Mouse (Mus musculus) neural tube, embryonic 12.5 days (tissue): ENCODE results near the gene Cd6. TPM values are rescaled to one million over a fixed set of nuclear protein-coding genes. Genes with fewer than 3 reads are reported as not detected.

Experiments
- ATAC-seq: fragments of 200-750 bp; cut with Nextera tagmentation; 2 replicates; pipeline ENCODE4 v1.8.0; 2017; ENCODE audit warnings: low read depth, mild to moderate bottlenecking, moderate TSS enrichment, moderate library complexity; ENCODE audit not compliant: low FRiP score
- H3K27ac ChIP-seq: fragments of 300-500 bp; sonication (generic); 2 replicates; pipeline ENCODE4 v1.5.1; 2016
- H3K27me3 ChIP-seq: fragments of 300-500 bp; sonication (generic); replicated peaks from 2 replicates; pipeline ENCODE4 v1.6.1; 2016; ENCODE audit warnings: mild to moderate bottlenecking
- H3K36me3 ChIP-seq: fragments of 300-500 bp; sonication (generic); 2 replicates; pipeline ENCODE4 v1.6.1; 2016; ENCODE audit warnings: mild to moderate bottlenecking
- H3K4me1 ChIP-seq: fragments of 300-500 bp; sonication (generic); 2 replicates; pipeline ENCODE4 v1.6.1; 2016
- H3K4me2 ChIP-seq: fragments of 300-500 bp; sonication (generic); replicated peaks from 2 replicates; pipeline ENCODE4 v1.6.1; 2016; ENCODE audit warnings: mild to moderate bottlenecking
- H3K4me3 ChIP-seq: fragments of 300-500 bp; sonication (generic); 2 replicates; pipeline ENCODE4 v1.5.1; 2016
- H3K9ac ChIP-seq: fragments of 300-500 bp; sonication (generic); 2 replicates; pipeline ENCODE4 v1.6.1; 2016; ENCODE audit warnings: mild to moderate bottlenecking
- H3K9me3 ChIP-seq: fragments of 300-500 bp; sonication (generic); 2 replicates; pipeline ENCODE4 v1.6.1; 2016; ENCODE audit warnings: mild to moderate bottlenecking
- WGBS: fragments of 180-500 bp; shearing (Covaris S2); methylation state at CpG from one replicate; pipeline ENCODE4 v1.1.7; 2016; 5-methylcytosine and 5-hydroxymethylcytosine counted together
- polyA plus RNA-seq: library from polyadenylated mRNA; unstranded; fragments of >200 nt; fragmentation: Nextera tagmentation; extraction: Ambion mirVana; gene quantifications from 2 replicates; pipeline ENCODE4 v1.2.1, GENCODE M21; 2016

Cd6 gene
- polyA plus RNA-seq, 1 experiment from 2014 or later: not detected

GRCm38 (mm10) chr19:10768694-10769428 lies 61.0 kb downstream of the Cd6 start:
- H3K4me2 ChIP-seq: no peak overlapping the region
- no peak overlapping the region for H3K4me3 ChIP-seq
- no peaks in the 10 kb centered on the region for H3K9me3 ChIP-seq
- no peak overlapping the region for H3K9ac ChIP-seq
- no peaks in the 10 kb centered on the region for H3K27me3 ChIP-seq
- peaks cover 8% of the 10 kb centered on the region for H3K4me1 ChIP-seq
- H3K27ac ChIP-seq: no peak overlapping the region
- no peaks in the 10 kb centered on the region for H3K36me3 ChIP-seq
- 74% methylated on average over 6 of the region's 6 CpGs for WGBS
- ATAC-seq: no peak

GRCm38 (mm10) chr19:10767631-10768030 lies 62.2 kb downstream of the Cd6 start:
- 87% methylated on average over 10 of the region's 10 CpGs for WGBS
- Histone ChIP-seq H3K36me3 (no peaks in the 10 kb centered on the region), H3K4me3 (no peak overlapping the region), H3K4me2 (no peak overlapping the region), H3K27ac (no peak overlapping the region), H3K9ac (no peak overlapping the region), H3K9me3 (no peaks in the 10 kb centered on the region), H3K4me1 (peaks cover 8% of the 10 kb centered on the region), H3K27me3 (no peaks in the 10 kb centered on the region)
- no peak for ATAC-seq

- no peaks in the 10 kb centered on the region for H3K36me3 ChIP-seq
- WGBS: 82% methylated on average over 21 of the region's 21 CpGs
- ATAC-seq: no peak
- no peak overlapping the region for H3K4me2 ChIP-seq
- H3K4me1 ChIP-seq: peaks cover 5% of the 10 kb centered on the region; the same call in 1 of the 2 replicates
- no peak overlapping the region for H3K4me3 ChIP-seq
- H3K27ac ChIP-seq: no peak overlapping the region
- no peaks in the 10 kb centered on the region for H3K27me3 ChIP-seq
- no peak overlapping the region for H3K9ac ChIP-seq
- no peaks in the 10 kb centered on the region for H3K9me3 ChIP-seq
Measured at GRCm38 (mm10) chr19:10763381-10764031, 66.4 kb downstream of the Cd6 start.

GRCm38 (mm10) chr19:10762468-10762867 lies 67.4 kb downstream of the Cd6 start:
- no peak overlapping the region for H3K9ac ChIP-seq
- no peak overlapping the region for H3K27ac ChIP-seq
- no peaks in the 10 kb centered on the region for H3K27me3 ChIP-seq
- H3K4me3 ChIP-seq: no peak overlapping the region
- WGBS: 89% methylated on average over 6 of the region's 6 CpGs
- no peak overlapping the region for H3K4me2 ChIP-seq
- H3K4me1 ChIP-seq: peaks cover 7% of the 10 kb centered on the region; the same call in 1 of the 2 replicates
- no peaks in the 10 kb centered on the region for H3K36me3 ChIP-seq
- ATAC-seq: no peak
- H3K9me3 ChIP-seq: no peaks in the 10 kb centered on the region

- ATAC-seq: no peak
Measured at GRCm38 (mm10) chr19:10761794-10762415, 68.0 kb downstream of the Cd6 start.

GRCm38 (mm10) chr19:10759983-10760831 lies 69.7 kb downstream of the Cd6 start:
- peaks cover 7% of the 10 kb centered on the region; the same call in 1 of the 2 replicates for H3K4me1 ChIP-seq
- ATAC-seq: no peak
- no peaks in the 10 kb centered on the region for H3K27me3 ChIP-seq
- H3K9me3 ChIP-seq: no peaks in the 10 kb centered on the region
- no peaks in the 10 kb centered on the region for H3K36me3 ChIP-seq
- 87% methylated on average over 9 of the region's 9 CpGs for WGBS
- H3K4me3 ChIP-seq: no peak overlapping the region
- no peak overlapping the region for H3K4me2 ChIP-seq
- no peak overlapping the region for H3K27ac ChIP-seq
- no peak overlapping the region for H3K9ac ChIP-seq

More at GRCm38 (mm10) chr19:10761794-10762415, 68.0 kb downstream of the Cd6 start:
- Histone ChIP-seq H3K4me1 (peaks cover 7% of the 10 kb centered on the region; the same call in 1 of the 2 replicates), H3K27ac (no peak overlapping the region), H3K9ac (no peak overlapping the region), H3K4me2 (no peak overlapping the region), H3K36me3 (no peaks in the 10 kb centered on the region), H3K27me3 (no peaks in the 10 kb centered on the region), H3K9me3 (no peaks in the 10 kb centered on the region), H3K4me3 (no peak overlapping the region)
- WGBS: 86% methylated on average over 8 of the region's 8 CpGs

GRCm38 (mm10) chr19:10759525-10759924 lies 70.3 kb downstream of the Cd6 start:
- H3K27me3 ChIP-seq: no peaks in the 10 kb centered on the region
- H3K4me3 ChIP-seq: no peak overlapping the region
- no peak overlapping the region for H3K27ac ChIP-seq
- H3K4me2 ChIP-seq: no peak overlapping the region
- H3K4me1 ChIP-seq: peaks cover 7% of the 10 kb centered on the region; the same call in 1 of the 2 replicates
- no peaks in the 10 kb centered on the region for H3K9me3 ChIP-seq
- H3K36me3 ChIP-seq: no peaks in the 10 kb centered on the region
- no peak for ATAC-seq
- no peak overlapping the region for H3K9ac ChIP-seq

GRCm38 (mm10) chr19:10758708-10759107 lies 71.2 kb downstream of the Cd6 start:
- Histone ChIP-seq H3K27me3 (no peaks in the 10 kb centered on the region), H3K27ac (no peak overlapping the region), H3K4me3 (no peak overlapping the region), H3K9ac (no peak overlapping the region), H3K36me3 (no peaks in the 10 kb centered on the region), H3K4me1 (peaks cover 7% of the 10 kb centered on the region; the same call in 1 of the 2 replicates), H3K9me3 (no peaks in the 10 kb centered on the region), H3K4me2 (no peak overlapping the region)
- WGBS: 43% methylated on average over 6 of the region's 6 CpGs
- ATAC-seq: no peak

GRCm38 (mm10) chr19:10757526-10757925 lies 72.3 kb downstream of the Cd6 start:
- 90% methylated on average over 2 of the region's 2 CpGs for WGBS

GRCm38 (mm10) chr19:10757125-10757524 lies 72.7 kb downstream of the Cd6 start:
- Histone ChIP-seq H3K27ac (no peak overlapping the region), H3K4me2 (no peak overlapping the region), H3K4me3 (no peak overlapping the region), H3K4me1 (peaks cover 7% of the 10 kb centered on the region; the same call in 1 of the 2 replicates), H3K9ac (no peak overlapping the region), H3K27me3 (no peaks in the 10 kb centered on the region), H3K36me3 (no peaks in the 10 kb centered on the region), H3K9me3 (no peaks in the 10 kb centered on the region)
- no peak for ATAC-seq

More at GRCm38 (mm10) chr19:10757526-10757925, 72.3 kb downstream of the Cd6 start:
- Histone ChIP-seq H3K9ac (no peak overlapping the region), H3K4me1 (peaks cover 7% of the 10 kb centered on the region; the same call in 1 of the 2 replicates), H3K9me3 (no peaks in the 10 kb centered on the region), H3K27ac (no peak overlapping the region), H3K4me3 (no peak overlapping the region), H3K4me2 (no peak overlapping the region), H3K27me3 (no peaks in the 10 kb centered on the region), H3K36me3 (no peaks in the 10 kb centered on the region)
- no peak for ATAC-seq

- no peak overlapping the region for H3K4me2 ChIP-seq
Measured at GRCm38 (mm10) chr19:10752646-10753045, 77.2 kb downstream of the Cd6 start.

GRCm38 (mm10) chr19:10752106-10752505 lies 77.8 kb downstream of the Cd6 start:
- Histone ChIP-seq H3K4me3 (no peak overlapping the region), H3K27ac (no peak overlapping the region), H3K36me3 (no peaks in the 10 kb centered on the region), H3K4me2 (no peak overlapping the region), H3K9ac (no peak overlapping the region), H3K27me3 (no peaks in the 10 kb centered on the region), H3K9me3 (no peaks in the 10 kb centered on the region), H3K4me1 (no peaks in the 10 kb centered on the region)
- WGBS: 93% methylated on average over 6 of the region's 6 CpGs
- no peak for ATAC-seq

More at GRCm38 (mm10) chr19:10752646-10753045, 77.2 kb downstream of the Cd6 start:
- Histone ChIP-seq H3K4me3 (no peak overlapping the region), H3K27ac (no peak overlapping the region), H3K36me3 (no peaks in the 10 kb centered on the region), H3K9me3 (no peaks in the 10 kb centered on the region), H3K4me1 (no peaks in the 10 kb centered on the region), H3K27me3 (no peaks in the 10 kb centered on the region), H3K9ac (no peak overlapping the region)
- WGBS: 96% methylated on average over 5 of the region's 5 CpGs
- no peak for ATAC-seq
